Mouse (Mus musculus): ENCODE measurements around the gene Lrmda.

The Lrmda gene

GRCm38 (mm10) chr14:22161416-22161815 lies 141.9 kb downstream of the Lrmda start:
- peak; percentile 49 for DNase-seq

- no peak for DNase-seq
These were observed 147.8 kb downstream of the Lrmda start for GRCm38 (mm10) chr14:22167285-22167684.

- DNase-seq, result no peak
These were observed 148.7 kb downstream of the Lrmda start for GRCm38 (mm10) chr14:22168077-22168794.

- DNase-seq, result no peak
These were observed 149.5 kb downstream of the Lrmda start for GRCm38 (mm10) chr14:22168795-22169568.

GRCm38 (mm10) chr14:22174757-22175156 lies 155.2 kb downstream of the Lrmda start:
- no peak for DNase-seq

- no peak for DNase-seq
These were observed 160.2 kb downstream of the Lrmda start for GRCm38 (mm10) chr14:22179761-22180160.

GRCm38 (mm10) chr14:22181508-22181907 lies 162.0 kb downstream of the Lrmda start:
- no peak for DNase-seq

GRCm38 (mm10) chr14:22183195-22183594 lies 163.7 kb downstream of the Lrmda start:
- no peak for DNase-seq

- DNase-seq, result no peak
These were observed 165.9 kb downstream of the Lrmda start for GRCm38 (mm10) chr14:22185452-22185851.

- no peak for DNase-seq
These were observed 170.6 kb downstream of the Lrmda start for GRCm38 (mm10) chr14:22190111-22190510.

- no peak for DNase-seq
These were observed 172.7 kb downstream of the Lrmda start for GRCm38 (mm10) chr14:22192185-22192584.

GRCm38 (mm10) chr14:22198021-22198420 lies 178.5 kb downstream of the Lrmda start:
- no peak for DNase-seq

- DNase-seq, result no peak
These were observed 179.3 kb downstream of the Lrmda start for GRCm38 (mm10) chr14:22198641-22199425.

GRCm38 (mm10) chr14:22201667-22202066 lies 182.2 kb downstream of the Lrmda start:
- DNase-seq, result no peak

GRCm38 (mm10) chr14:22210601-22211000 lies 191.1 kb downstream of the Lrmda start:
- DNase-seq, result no peak

- no peak for DNase-seq
These were observed 198.7 kb downstream of the Lrmda start for GRCm38 (mm10) chr14:22218183-22218582.

GRCm38 (mm10) chr14:22222038-22222437 lies 202.5 kb downstream of the Lrmda start:
- DNase-seq, result no peak

- no peak for DNase-seq
These were observed 203.1 kb downstream of the Lrmda start for GRCm38 (mm10) chr14:22222574-22222973.

- DNase-seq, result no peak
These were observed 206.7 kb downstream of the Lrmda start for GRCm38 (mm10) chr14:22226205-22226604.

- DNase-seq, result no peak
These were observed 208.9 kb downstream of the Lrmda start for GRCm38 (mm10) chr14:22228253-22228968.

- no peak for DNase-seq
These were observed 220.8 kb downstream of the Lrmda start for GRCm38 (mm10) chr14:22240315-22240714.

GRCm38 (mm10) chr14:22255458-22255857 lies 235.9 kb downstream of the Lrmda start:
- no peak for DNase-seq

GRCm38 (mm10) chr14:22256274-22256673 lies 236.8 kb downstream of the Lrmda start:
- DNase-seq, result no peak

Data from kidney, adult 9 months (tissue).